Mouse (Mus musculus) subcutaneous adipose tissue, adult 2 months (tissue): ENCODE data around the gene Adam15. TPM values are rescaled to one million over a fixed set of nuclear protein-coding genes. Genes with fewer than 3 reads are reported as not detected.

ENCODE experiments used
- polyA plus RNA-seq: library from polyadenylated mRNA; depleted of rRNA; stranded (reverse); fragments of >200 nt; gene quantifications from 2 replicates; pipeline ENCODE4 v1.2.3, GENCODE M21; 2012; ENCODE audit warnings: low replicate concordance; rRNA removed

Gene Adam15
- 211 and 374 TPM in 2 replicates for polyA plus RNA-seq

GRCm38 (mm10) chr3:89349869-89350501 is at the start of gene Adam15:
Adam15 (minus strand) TSS chr3:89349996.

GRCm38 (mm10) chr3:89394006-89394893 is 44.5 kb upstream of the Adam15 start, which contains the start of gene Zbtb7b:
Zbtb7b (minus strand) TSS chr3:89394776.

GRCm38 (mm10) chr3:89365153-89365485 is 15.3 kb upstream of the Adam15 start, which contains the start of gene Dcst1:
Dcst1 (minus strand) TSS chr3:89365253.

GRCm38 (mm10) chr3:89361675-89362074 is 11.9 kb upstream of the Adam15 start, which contains the start of gene Dcst2:
Dcst2 (plus strand) TSS chr3:89361975.

DNA sequence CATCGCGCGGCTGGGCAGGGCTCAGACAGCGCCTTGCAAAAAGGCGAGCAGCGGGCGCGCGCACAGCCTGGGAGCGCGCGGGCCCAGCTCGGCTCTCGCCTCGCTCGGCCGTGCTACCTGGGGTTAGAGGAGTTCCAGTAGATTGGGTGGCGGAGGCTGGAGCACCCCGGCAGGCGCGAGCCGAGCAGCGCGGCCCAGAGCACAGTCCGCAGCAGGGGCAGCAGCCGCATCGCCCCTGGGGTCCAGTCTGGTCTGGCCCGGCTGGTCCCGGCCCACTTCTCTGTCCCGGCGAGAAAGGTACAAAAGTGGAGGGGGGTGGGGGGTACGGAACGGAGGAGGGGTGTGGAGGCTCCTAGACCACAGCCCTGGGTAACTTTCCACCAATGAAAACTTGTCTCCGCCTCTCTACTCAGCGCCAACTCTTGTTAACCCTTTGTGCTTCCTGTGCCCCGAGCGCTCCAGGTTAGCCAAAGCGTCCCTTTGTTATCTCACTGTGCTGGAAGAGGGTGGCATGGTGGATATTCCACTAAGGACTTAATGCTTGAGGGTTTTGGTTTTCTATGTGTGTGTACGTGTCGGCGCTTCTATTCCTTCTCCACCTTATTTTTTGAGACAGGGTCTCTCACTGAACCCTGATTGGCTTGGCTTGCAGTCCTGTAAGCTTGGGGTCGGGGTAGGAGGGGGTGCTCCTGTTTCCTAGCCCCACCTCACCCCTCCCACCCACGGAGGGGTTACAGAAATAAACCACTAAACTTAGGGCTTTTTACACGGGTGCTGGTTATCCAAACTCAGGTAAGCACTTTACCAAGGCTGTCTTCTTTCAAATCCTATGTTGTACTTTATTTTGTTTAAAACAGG is 11.8 kb downstream of the Adam15 start, which contains the start of gene Efna4:
Gene Efna4, minus strand, starts transcription at position 308 of the 858 bp plus-strand sequence.

DNA sequence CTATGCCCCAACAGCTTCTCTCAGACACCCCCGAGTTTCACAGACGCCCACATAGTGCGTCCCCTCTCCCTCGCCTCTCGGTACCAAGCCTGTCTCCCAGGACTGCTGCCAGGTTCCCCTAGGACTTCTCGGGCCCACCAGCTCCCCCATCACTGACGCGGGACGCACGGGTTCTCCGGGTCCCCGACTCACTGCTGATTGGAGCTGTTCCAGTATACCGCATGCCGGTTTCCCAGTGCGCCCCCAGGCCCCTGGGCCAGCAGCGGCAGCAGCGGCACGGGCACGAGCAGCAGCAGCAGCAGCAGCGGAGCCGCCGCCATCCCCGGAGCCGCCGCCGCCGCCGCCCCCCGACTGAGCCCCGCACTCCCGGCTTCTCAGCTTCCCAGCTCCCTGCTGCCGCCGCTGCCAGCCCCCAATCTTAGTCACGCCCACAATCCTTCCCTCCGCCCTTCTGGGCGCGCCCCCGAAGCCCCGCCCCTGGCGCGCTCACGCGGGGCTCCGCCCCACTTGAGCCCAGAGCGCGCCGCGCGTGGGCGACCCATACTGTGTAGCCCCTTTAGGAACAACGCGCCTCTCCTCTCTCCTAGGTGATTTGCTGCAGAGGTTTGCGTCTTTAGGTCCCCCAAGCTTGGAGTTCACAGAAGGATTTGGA is 27.2 kb downstream of the Adam15 start, which contains the start of gene Efna3:
Gene Efna3, minus strand, starts transcription at position 452 of the 652 bp plus-strand sequence.

Other genes starting within 250 kb of the Adam15 start
- not detected in 2 replicates for gene Gm43738, start 248.9 kb downstream of the Adam15 start, polyA plus RNA-seq
- gene Fdps, start 248.0 kb downstream of the Adam15 start, polyA plus RNA-seq, result 79.2 and 117 TPM in 2 replicates
- 1.9 TPM in 1 of 2 replicates, not detected in the other for gene Pklr, start 213.9 kb downstream of the Adam15 start, polyA plus RNA-seq
- 0.11 and 1.8 TPM in 2 replicates for gene Hcn3, start 189.8 kb downstream of the Adam15 start, polyA plus RNA-seq
- gene Clk2, start 185.2 kb downstream of the Adam15 start, polyA plus RNA-seq, result 52.1 and 101 TPM in 2 replicates
- 176 and 177 TPM in 2 replicates for gene Scamp3, start 172.5 kb downstream of the Adam15 start, polyA plus RNA-seq
- 30.0 and 81.4 TPM in 2 replicates for gene Fam189b, start 166.9 kb downstream of the Adam15 start, polyA plus RNA-seq
- gene Gba, start 147.1 kb downstream of the Adam15 start, polyA plus RNA-seq, result 119 and 134 TPM in 2 replicates
- gene Thbs3, start 134.8 kb downstream of the Adam15 start, polyA plus RNA-seq, result 55.5 and 268 TPM in 2 replicates
- 170 and 192 TPM in 2 replicates for gene Mtx1, start 122.9 kb downstream of the Adam15 start, polyA plus RNA-seq
- gene Muc1, start 120.9 kb downstream of the Adam15 start, polyA plus RNA-seq, result 2.8 and 52.8 TPM in 2 replicates
- gene Krtcap2, start 104.0 kb downstream of the Adam15 start, polyA plus RNA-seq, result 112 and 194 TPM in 2 replicates
- gene Trim46, start 103.7 kb downstream of the Adam15 start, polyA plus RNA-seq, result 5.0 and 16.6 TPM in 2 replicates
- 369 and 505 TPM in 2 replicates for gene Dpm3, start 90.6 kb downstream of the Adam15 start, polyA plus RNA-seq
- gene Slc50a1, start 79.4 kb downstream of the Adam15 start, polyA plus RNA-seq, result 187 and 197 TPM in 2 replicates
- 42.8 and 59.6 TPM in 2 replicates for gene Efna1, start 68.9 kb downstream of the Adam15 start, polyA plus RNA-seq
- 0.56 and 5.8 TPM in 2 replicates for gene Efna3, start 27.0 kb downstream of the Adam15 start, polyA plus RNA-seq
- 3.7 and 48.7 TPM in 2 replicates for gene Efna4, start 12.0 kb downstream of the Adam15 start, polyA plus RNA-seq
- gene Dcst2, start 12.0 kb upstream of the Adam15 start, polyA plus RNA-seq, result 2.2 and 6.3 TPM in 2 replicates
- 1.1 and 4.6 TPM in 2 replicates for gene Dcst1, start 15.3 kb upstream of the Adam15 start, polyA plus RNA-seq
- gene Zbtb7b, start 44.8 kb upstream of the Adam15 start, polyA plus RNA-seq, result 69.1 and 111 TPM in 2 replicates
- 0.24 TPM in 1 of 2 replicates, not detected in the other for gene Lenep, start 52.8 kb upstream of the Adam15 start, polyA plus RNA-seq
- gene Flad1, start 61.9 kb upstream of the Adam15 start, polyA plus RNA-seq, result 62.8 and 93.5 TPM in 2 replicates
- 46.2 and 57.2 TPM in 2 replicates for gene Cks1b, start 68.4 kb upstream of the Adam15 start, polyA plus RNA-seq
- gene Shc1, start 68.4 kb upstream of the Adam15 start, polyA plus RNA-seq, result 109 and 199 TPM in 2 replicates
- 30.5 and 69.3 TPM in 2 replicates for gene Pygo2, start 80.2 kb upstream of the Adam15 start, polyA plus RNA-seq
- gene Pbxip1, start 86.7 kb upstream of the Adam15 start, polyA plus RNA-seq, result 53.4 and 121 TPM in 2 replicates
- 67.3 and 96.9 TPM in 2 replicates for gene Pmvk, start 104.5 kb upstream of the Adam15 start, polyA plus RNA-seq
- 1.0 and 33.0 TPM in 2 replicates for gene Kcnn3, start 170.2 kb upstream of the Adam15 start, polyA plus RNA-seq